ENCODE assay signal across 9 mouse cellular contexts in genomic region chr19:38818191-38818590, GRCm38 (mm10). TPM values are rescaled to one million over a fixed set of nuclear protein-coding genes. Genes with fewer than 3 reads are reported as not detected.
A peak's percentile ranks its signal among the peaks of the same experiment; 100 is the strongest.
DNase-seq lines count a peak whose midpoint lies in the region; ATAC-seq and TF ChIP-seq lines count a peak whose summit lies in the region.
"Had no signal": no experiment of that assay in that cellular context is flagged by ENCODE, and none has a peak within 500 bp of the region (broad histone marks: within the 10 kb centered on the region; RNA-seq: fewer than 3 reads in every experiment).

No protein-coding gene starts in this region.

- 24% methylated on average over 8 of the region's 8 CpGs for WGBS in lung, embryonic 15.5 days
- 38% methylated on average over 8 of the region's 8 CpGs for WGBS in embryonic facial prominence, embryonic 12.5 days
- WGBS in intestine, postnatal 0 days: 21% methylated on average over 8 of the region's 8 CpGs
- WGBS in neural tube, embryonic 13.5 days: 43% methylated on average over 8 of the region's 8 CpGs

- H3K9ac ChIP-seq in lung, embryonic 15.5 days: peak overlapping the region; percentile 59
- peak overlapping the region; percentile 72 for H3K9ac ChIP-seq in embryonic facial prominence, embryonic 12.5 days
- H3K9ac ChIP-seq in intestine, postnatal 0 days (ENCODE audit: low read depth, low read length): peak overlapping the region; percentile 69
- H3K9ac ChIP-seq in neural tube, embryonic 13.5 days: peak overlapping the region; percentile 75

- H3K27ac ChIP-seq in lung, embryonic 15.5 days: no peak overlapping the region
- no peak overlapping the region for H3K27ac ChIP-seq in embryonic facial prominence, embryonic 12.5 days
- no peak overlapping the region for H3K27ac ChIP-seq in intestine, postnatal 0 days (ENCODE audit: low read depth, low read length)
- no peak overlapping the region for H3K27ac ChIP-seq in neural tube, embryonic 13.5 days (replicated peaks)

- peak overlapping the region; percentile 85 for H3K4me3 ChIP-seq in lung, embryonic 15.5 days
- peak overlapping the region; percentile 76 for H3K4me3 ChIP-seq in embryonic facial prominence, embryonic 12.5 days
- H3K4me3 ChIP-seq in intestine, postnatal 0 days (ENCODE audit: low read depth, low read length): peak overlapping the region; percentile 78
- H3K4me3 ChIP-seq in neural tube, embryonic 13.5 days: peak overlapping the region; percentile 71

- peaks cover 17% of the 10 kb centered on the region for H3K36me3 ChIP-seq in lung, embryonic 15.5 days
- peaks cover 25% of the 10 kb centered on the region for H3K36me3 ChIP-seq in embryonic facial prominence, embryonic 12.5 days
- peaks cover 13% of the 10 kb centered on the region for H3K36me3 ChIP-seq in intestine, postnatal 0 days (ENCODE audit: control insufficient read depth, insufficient read depth)
- H3K36me3 ChIP-seq in neural tube, embryonic 13.5 days: peaks cover 30% of the 10 kb centered on the region

- H3K4me1 ChIP-seq in lung, embryonic 15.5 days: peaks cover 9% of the 10 kb centered on the region
- H3K4me1 ChIP-seq in embryonic facial prominence, embryonic 12.5 days: peaks cover 11% of the 10 kb centered on the region; the same call in 1 of the 2 replicates
- H3K4me1 ChIP-seq in intestine, postnatal 0 days (replicated peaks; ENCODE audit: control insufficient read depth, insufficient read depth, low read length): 0 out of 2 replicates have a peak, but pooled peaks cover 7% of the 10 kb centered on the region
- H3K4me1 ChIP-seq in neural tube, embryonic 13.5 days (replicated peaks): peaks cover 19% of the 10 kb centered on the region

- H3K27me3 ChIP-seq in lung, embryonic 15.5 days: no peaks in the 10 kb centered on the region
- no peaks in the 10 kb centered on the region for H3K27me3 ChIP-seq in embryonic facial prominence, embryonic 12.5 days
- H3K27me3 ChIP-seq in intestine, postnatal 0 days (replicated peaks; ENCODE audit: control insufficient read depth, insufficient read depth, low read length): no peaks in the 10 kb centered on the region
- no peaks in the 10 kb centered on the region for H3K27me3 ChIP-seq in neural tube, embryonic 13.5 days

- peak overlapping the region; percentile 68 for H3K4me2 ChIP-seq in lung, embryonic 15.5 days
- peak overlapping the region; percentile 75 for H3K4me2 ChIP-seq in embryonic facial prominence, embryonic 12.5 days (replicated peaks)
- H3K4me2 ChIP-seq in intestine, postnatal 0 days (replicated peaks; ENCODE audit: low read depth): peak overlapping the region; percentile 83
- peak overlapping the region; percentile 67 for H3K4me2 ChIP-seq in neural tube, embryonic 13.5 days

- no peak for DNase-seq in lung, postnatal 14 days
- no peak for DNase-seq in retina, embryonic 14.5 days (ENCODE audit: low spot score)
- DNase-seq in lung, adult 18-20 months: no peak
- DNase-seq in layer of hippocampus, postnatal 36 days: no peak
- DNase-seq: thymus, adult 18-20 months had no signal

- TF ChIP-seq CTCF in intestine, postnatal 0 days (IDR thresholded peaks at IDR 0.05; ENCODE audit: low read depth): no peak

- ATAC-seq in lung, embryonic 15.5 days (ENCODE audit: borderline replicate concordance, extremely low read depth, low FRiP score, low TSS enrichment): no peak
- ATAC-seq in embryonic facial prominence, embryonic 12.5 days (ENCODE audit: insufficient number of reproducible peaks, insufficient read depth, low FRiP score, low TSS enrichment): no peak
- no peak for ATAC-seq in intestine, postnatal 0 days
- no peak for ATAC-seq in neural tube, embryonic 13.5 days (ENCODE audit: low read depth)

- H3K9me3 ChIP-seq in lung, embryonic 15.5 days: no peaks in the 10 kb centered on the region
- H3K9me3 ChIP-seq in embryonic facial prominence, embryonic 12.5 days: no peaks in the 10 kb centered on the region
- no peaks in the 10 kb centered on the region for H3K9me3 ChIP-seq in intestine, postnatal 0 days (ENCODE audit: control insufficient read depth)
- H3K9me3 ChIP-seq in neural tube, embryonic 13.5 days: no peaks in the 10 kb centered on the region

RNA-seq across cellular contexts. Expression of gene Noc3l, which starts 0.8 kb away (rescaled TPM):
- polyA plus RNA-seq in lung, embryonic 15.5 days (2015; fragmentation: Nextera tagmentation; extraction: Ambion mirVana): 6.9 and 7.7 TPM in 2 replicates
- polyA plus RNA-seq in embryonic facial prominence, embryonic 12.5 days (2016; fragmentation: Nextera tagmentation; extraction: Ambion mirVana): 9.9 and 10.3 TPM in 2 replicates
- 2.0 and 2.4 TPM in 2 replicates for polyA plus RNA-seq in intestine, postnatal 0 days (2015; fragmentation: Nextera tagmentation; extraction: Ambion mirVana)
- 5.5 and 5.9 TPM in 2 replicates for polyA plus RNA-seq in neural tube, embryonic 13.5 days (2015; fragmentation: Nextera tagmentation; extraction: Ambion mirVana)
- total RNA-seq in layer of hippocampus, postnatal 36 days (2021): 10 to 100 TPM; 14.2 to 15.4 TPM

RNA-seq across cellular contexts. Expression of gene Tbc1d12, which starts 18.2 kb away (rescaled TPM):
- 2.3 and 3.0 TPM in 2 replicates for polyA plus RNA-seq in lung, embryonic 15.5 days (2015; fragmentation: Nextera tagmentation; extraction: Ambion mirVana)
- 4.6 and 5.0 TPM in 2 replicates for polyA plus RNA-seq in embryonic facial prominence, embryonic 12.5 days (2016; fragmentation: Nextera tagmentation; extraction: Ambion mirVana)
- 1.9 and 2.2 TPM in 2 replicates for polyA plus RNA-seq in intestine, postnatal 0 days (2015; fragmentation: Nextera tagmentation; extraction: Ambion mirVana)
- 5.1 and 5.5 TPM in 2 replicates for polyA plus RNA-seq in neural tube, embryonic 13.5 days (2015; fragmentation: Nextera tagmentation; extraction: Ambion mirVana)
- 10 to 100 TPM; 11.9 to 13.3 TPM for total RNA-seq in layer of hippocampus, postnatal 36 days (2021)
